Mouse (Mus musculus): Measurements from ENCODE around the gene Stk35. TPM values are rescaled to one million over a fixed set of nuclear protein-coding genes. Genes with fewer than 3 reads are reported as not detected.
"Not testable (repeated sequence)": the region's sequence is repeated elsewhere in the genome, so short reads cannot be mapped to it uniquely, and the experiment has no call there.

The Stk35 gene
- total RNA-seq, 2 experiments from 2014 or later: 5.0 to 8.9 TPM

DNA sequence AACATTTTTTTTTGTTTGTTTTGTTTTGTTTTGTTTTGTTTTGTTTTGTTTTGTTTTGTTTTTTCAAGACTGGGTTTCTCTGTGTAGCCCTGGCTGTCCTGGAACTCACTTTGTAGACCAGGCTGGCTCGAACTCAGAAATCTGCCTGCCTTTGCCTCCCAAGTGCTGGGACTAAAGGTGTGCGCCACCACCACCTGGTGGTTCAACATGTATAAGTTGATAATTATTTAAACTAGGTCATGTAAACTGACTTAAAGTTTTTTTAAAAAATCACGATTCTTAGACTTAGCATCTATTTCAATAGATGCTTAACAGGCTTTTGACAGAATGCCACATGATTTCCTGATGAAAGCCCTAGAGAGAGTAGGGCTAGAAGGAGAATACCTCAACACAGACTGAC is 48.8 kb downstream of the Stk35 start:
- TF ChIP-seq CTCF (IDR thresholded peaks at IDR 0.05): peak; percentile 49
- intact Hi-C loops (cut with DNase I); DNase-seq; H3K4me3 ChIP-seq; H3K27ac ChIP-seq: not testable (repeated sequence)

DNA sequence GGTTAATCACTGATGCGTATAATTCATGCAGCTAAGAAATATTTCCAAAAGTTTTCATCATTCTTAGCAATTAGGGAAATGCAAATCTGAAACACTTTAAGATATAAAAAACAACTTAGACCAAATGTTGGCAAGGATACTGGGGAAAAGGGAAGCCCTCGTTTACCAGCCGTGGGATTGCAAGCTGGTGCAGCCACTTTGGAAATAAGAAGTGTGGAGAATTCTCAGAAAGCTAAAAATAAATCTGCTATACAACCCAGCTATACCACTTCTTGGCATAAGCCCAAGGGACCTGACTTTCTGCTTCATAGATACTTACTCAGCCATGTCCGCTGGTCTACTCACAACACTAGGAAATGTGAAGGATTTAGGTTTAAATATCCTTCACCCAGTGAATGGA is 51.2 kb downstream of the Stk35 start:
- no peak for DNase-seq
- intact Hi-C loops (cut with DNase I): no loop called here
- Histone ChIP-seq H3K27ac (no peak overlapping the region), H3K4me3 (no peak overlapping the region)
- TF ChIP-seq CTCF (IDR thresholded peaks at IDR 0.05): no peak

DNA sequence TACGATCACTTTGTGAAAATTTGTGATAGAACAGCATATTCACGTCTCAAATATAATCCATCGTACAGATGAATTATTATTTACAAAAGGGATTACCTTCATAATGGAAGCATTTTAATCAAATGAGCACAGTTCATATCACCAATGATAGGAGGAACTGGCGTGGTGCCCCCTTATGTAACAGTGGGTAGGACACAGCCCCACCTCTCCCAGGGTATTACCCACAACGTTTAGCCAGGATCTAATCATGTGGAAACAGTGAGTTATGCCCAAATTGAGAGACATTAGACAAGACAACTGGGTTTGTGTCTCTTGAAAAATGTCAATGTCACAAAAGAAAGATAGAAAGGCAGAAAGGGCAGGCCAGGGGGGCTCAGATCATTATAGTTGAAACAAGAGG is 62.9 kb downstream of the Stk35 start:
- DNase-seq: no peak
- H3K4me3 ChIP-seq: no peak overlapping the region
- no peak overlapping the region for H3K27ac ChIP-seq
- TF ChIP-seq CTCF (IDR thresholded peaks at IDR 0.05): no peak
- intact Hi-C loops (cut with DNase I): no loop called here

DNA sequence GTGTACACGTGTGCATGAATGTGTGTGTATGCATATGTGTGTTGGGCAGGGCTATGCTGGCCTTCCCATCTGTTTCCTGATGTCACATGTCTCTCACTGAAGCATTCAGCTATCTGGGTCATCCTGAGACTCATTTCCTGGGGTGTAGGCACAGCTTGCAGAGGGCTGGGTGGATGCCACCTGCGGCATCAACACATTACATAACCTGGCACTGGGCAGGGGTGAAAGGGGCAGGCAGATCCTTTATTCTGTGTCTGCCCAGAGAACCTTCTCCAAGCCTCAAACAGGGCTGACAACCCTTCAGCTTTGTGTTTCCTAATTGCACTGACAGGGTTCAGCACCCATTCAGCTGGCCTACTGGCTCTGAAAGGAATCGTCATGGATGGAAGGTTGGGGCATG is 64.6 kb downstream of the Stk35 start:
- peak; percentile 21 for DNase-seq
- no peak overlapping the region for H3K4me3 ChIP-seq
- intact Hi-C loops (cut with DNase I): no loop called here
- TF ChIP-seq CTCF (IDR thresholded peaks at IDR 0.05): no peak
- no peak overlapping the region for H3K27ac ChIP-seq

DNA sequence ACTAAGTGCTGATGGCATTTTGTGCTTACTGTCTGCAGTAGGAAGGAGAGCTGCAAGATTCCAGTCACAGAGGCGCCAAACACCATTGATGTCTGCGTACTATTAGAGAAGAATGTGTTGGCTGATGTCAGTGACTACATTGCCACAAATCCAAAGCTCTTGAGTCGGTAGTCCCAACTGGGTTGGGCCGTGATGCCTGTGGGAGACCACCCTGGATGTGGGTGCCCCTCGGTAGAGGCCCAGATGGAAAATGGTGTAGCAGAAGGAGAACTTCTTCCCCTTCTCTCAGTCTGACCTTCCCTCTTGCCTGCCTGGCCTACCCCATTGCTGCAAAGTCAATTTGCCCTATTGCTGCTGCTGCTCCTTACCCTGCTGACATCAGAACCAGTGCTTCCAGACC is 68.8 kb downstream of the Stk35 start:
- no peak for TF ChIP-seq CTCF (IDR thresholded peaks at IDR 0.05)
- H3K27ac ChIP-seq: no peak overlapping the region
- H3K4me3 ChIP-seq: no peak overlapping the region
- intact Hi-C loops (cut with DNase I): no loop called here
- no peak for DNase-seq

DNA sequence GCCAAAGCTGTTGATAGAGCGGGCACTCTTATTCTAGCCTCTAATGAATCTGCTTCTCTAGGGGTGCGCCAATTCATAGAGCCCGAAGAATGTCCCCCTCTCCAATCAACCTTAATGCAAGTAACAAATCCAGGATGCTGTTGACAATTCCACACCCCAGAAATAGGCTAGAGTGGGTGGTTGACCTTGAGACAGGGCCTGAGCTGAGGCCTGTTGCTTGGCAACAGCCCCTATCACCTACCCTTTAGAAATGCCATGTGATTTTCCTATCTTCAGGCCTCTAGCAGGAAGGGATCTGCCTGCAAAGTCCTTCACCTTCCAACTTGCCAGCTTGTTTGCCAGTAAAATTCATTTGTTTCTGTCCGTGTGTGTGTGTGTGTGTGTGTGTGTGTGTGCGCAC is 70.9 kb downstream of the Stk35 start:
- no peak for TF ChIP-seq CTCF (IDR thresholded peaks at IDR 0.05)
- Histone ChIP-seq H3K27ac (no peak overlapping the region), H3K4me3 (no peak overlapping the region)
- DNase-seq: no peak
- intact Hi-C loops (cut with DNase I): loop anchor here (5.0 kb wide), 2 partner anchors 144 to 369 kb away; no protein-coding TSS in a partner anchor

DNA sequence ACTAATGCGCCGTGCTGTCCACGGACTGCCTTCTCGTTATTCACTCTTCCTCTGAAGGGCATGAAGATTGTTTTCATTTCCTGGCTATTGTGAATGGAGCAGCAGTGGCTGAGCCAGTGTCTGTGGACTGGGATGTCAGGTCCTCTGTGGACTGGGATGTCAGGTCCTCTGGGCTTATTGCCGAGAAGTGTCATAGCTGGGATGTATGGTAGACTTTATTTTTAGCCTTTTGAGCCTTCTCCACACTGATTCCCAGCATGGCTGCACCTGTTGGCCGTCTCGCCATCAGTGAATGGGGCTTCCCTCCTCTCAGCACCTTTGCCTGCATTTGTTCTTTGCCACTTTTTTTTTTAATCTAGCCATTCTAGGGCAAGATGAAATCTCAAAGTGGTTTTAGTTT is 71.8 kb downstream of the Stk35 start:
- Histone ChIP-seq H3K4me3 (no peak overlapping the region), H3K27ac (no peak overlapping the region)
- TF ChIP-seq CTCF (IDR thresholded peaks at IDR 0.05): no peak
- DNase-seq: no peak
- intact Hi-C loops (cut with DNase I): loop anchor here (5.0 kb wide), 2 partner anchors 145 to 370 kb away; no protein-coding TSS in a partner anchor

DNA sequence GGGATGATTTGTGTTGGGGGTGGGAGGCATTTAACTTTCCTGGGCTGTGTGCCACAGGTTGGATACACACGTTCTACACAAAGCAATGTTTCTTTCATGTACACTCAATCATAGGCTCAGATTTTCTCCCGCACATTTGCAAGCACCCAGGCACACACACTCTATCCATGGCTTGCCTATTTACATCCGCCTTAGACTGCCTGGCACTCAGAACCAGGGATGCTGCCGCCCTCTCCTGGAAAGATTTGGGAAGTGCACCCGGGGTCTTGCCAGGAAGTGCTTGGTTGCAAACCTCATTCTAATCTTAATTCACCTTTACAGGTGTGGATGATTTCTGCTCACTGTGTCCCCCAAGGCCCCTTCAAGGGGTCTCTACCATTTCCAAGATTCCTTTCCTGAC is 73.2 kb downstream of the Stk35 start:
- Histone ChIP-seq H3K27ac (no peak overlapping the region), H3K4me3 (no peak overlapping the region)
- intact Hi-C loops (cut with DNase I): loop anchor here (1.0 to 5.0 kb wide), 3 partner anchors 146 to 371 kb away; no protein-coding TSS in a partner anchor
- DNase-seq: peak; percentile 78
- peak; percentile 99; the same call in 1 of the 2 replicates for TF ChIP-seq CTCF (IDR thresholded peaks at IDR 0.05)

DNA sequence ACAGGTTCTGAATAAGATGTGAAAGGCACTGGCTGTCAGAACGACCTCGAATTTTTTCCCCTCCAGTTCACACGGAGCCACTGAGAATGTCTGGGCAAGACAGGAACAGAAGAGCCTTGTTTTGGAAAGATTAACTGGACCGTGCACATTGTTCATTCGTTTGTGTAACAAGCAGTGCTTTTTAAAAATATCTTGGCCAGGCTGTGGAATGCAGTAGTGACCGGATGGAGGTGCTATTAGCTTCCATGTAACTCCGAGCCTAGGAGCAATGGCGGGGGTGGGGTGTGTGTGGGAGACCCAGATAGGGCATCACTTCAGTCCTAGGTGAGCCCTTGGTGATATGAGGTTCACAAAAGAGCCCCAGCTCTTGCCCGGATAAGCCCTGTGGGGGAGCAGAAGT is 73.8 kb downstream of the Stk35 start:
- no peak for TF ChIP-seq CTCF (IDR thresholded peaks at IDR 0.05)
- H3K27ac ChIP-seq: no peak overlapping the region
- intact Hi-C loops (cut with DNase I): loop anchor here (5.0 kb wide), 2 partner anchors 147 to 372 kb away; no protein-coding TSS in a partner anchor

DNA sequence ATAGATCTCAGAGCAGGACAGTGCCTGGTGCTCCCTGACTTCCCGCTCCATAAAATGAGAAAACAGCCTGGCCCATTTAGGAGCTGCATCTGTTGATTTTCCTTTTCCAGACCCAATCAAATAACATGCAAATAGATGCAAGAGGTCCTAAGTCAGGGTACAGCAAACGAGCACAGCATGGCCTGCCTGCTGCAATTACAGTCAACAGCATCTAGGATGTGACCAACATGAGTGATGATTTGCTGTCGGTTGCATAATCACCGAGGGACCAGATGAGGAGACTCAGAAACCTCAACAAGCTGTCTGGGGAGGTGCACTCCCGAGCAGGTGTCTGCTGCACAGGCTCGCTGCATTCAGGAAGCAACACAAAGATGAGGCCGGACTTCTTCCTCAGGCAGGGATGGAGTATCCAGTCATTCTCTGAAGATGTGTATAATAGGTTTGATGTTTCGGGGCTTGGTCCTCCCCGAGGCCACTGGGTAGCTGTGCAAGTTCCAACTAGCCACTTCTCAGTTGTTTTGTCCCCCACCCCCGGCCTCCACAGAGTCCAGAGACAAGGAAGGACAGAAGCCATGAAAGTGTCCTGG is 74.3 kb downstream of the Stk35 start:
- Histone ChIP-seq H3K4me3 (no peak overlapping the region), H3K27ac (no peak overlapping the region)
- intact Hi-C loops (cut with DNase I): loop anchor here (5.0 kb wide), 2 partner anchors 147 to 372 kb away; no protein-coding TSS in a partner anchor
- DNase-seq: no peak
- TF ChIP-seq CTCF (IDR thresholded peaks at IDR 0.05): no peak

More for the DNA sequence above, 73.8 kb downstream of the Stk35 start:
- H3K4me3 ChIP-seq: no peak overlapping the region
- no peak for DNase-seq

DNA sequence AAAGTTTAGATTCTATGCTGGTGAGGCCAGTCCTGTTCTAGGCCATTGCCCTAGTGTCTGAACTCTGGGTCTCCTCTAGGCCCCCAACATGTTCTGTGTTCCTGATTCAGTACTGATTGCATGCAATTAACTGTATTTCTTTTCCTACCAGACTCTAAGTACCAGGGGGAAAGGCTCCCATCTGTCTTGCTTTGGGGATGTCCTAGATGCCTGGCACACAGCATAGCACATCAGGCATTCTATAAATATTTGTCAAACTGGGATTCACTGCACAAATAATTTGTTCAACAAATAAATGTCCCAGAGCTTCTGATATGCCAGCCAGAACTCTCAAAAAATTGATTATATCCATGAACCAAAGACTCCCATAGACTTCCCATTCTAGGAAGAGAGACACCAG is 76.6 kb downstream of the Stk35 start:
- DNase-seq: no peak
- no peak overlapping the region for H3K4me3 ChIP-seq
- H3K27ac ChIP-seq: no peak overlapping the region
- no peak for TF ChIP-seq CTCF (IDR thresholded peaks at IDR 0.05)
- intact Hi-C loops (cut with DNase I): no loop called here

DNA sequence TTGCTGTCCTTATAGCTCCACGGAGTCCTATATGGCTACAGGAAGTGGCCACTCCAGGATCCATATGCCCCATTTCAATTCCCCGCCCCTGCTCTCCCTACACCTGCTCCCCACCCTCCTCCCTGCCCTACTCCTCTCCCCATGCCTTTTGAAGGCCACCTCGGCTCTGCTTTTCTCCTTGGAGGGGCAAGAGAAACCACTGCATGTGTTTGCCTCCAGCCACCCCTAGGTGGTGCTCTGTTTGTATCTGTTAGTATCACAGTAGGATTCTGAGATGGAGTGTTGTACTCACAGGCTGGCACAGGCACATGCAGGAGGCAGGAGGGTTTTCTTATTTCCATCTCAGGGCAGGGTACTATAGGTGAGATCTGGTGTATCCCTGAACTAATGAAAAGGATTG is 79.5 kb downstream of the Stk35 start:
- intact Hi-C loops (cut with DNase I): loop anchor here (10.0 kb wide), 1 partner anchor 295 kb away; the partner anchor contains the start of gene Snrpb

DNA sequence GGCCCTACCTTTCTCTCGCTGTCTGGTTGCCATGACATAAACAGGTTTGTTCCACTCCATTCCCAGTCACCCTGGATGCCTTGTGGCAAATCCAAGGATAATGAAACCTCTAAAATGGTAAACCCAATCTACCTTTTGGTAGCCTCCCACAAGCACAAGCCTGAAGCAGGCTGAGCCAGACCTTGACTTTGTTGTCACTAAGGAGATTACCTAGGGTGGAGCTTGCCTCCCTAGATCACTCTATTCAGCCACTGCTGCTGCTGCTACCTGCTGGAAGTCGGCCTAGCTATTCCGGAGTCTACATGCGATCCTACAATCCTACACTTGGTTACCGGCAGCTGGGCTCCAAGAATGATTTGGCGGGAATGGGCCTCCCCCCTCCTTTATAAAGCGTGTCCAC is 79.9 kb downstream of the Stk35 start:
- Histone ChIP-seq H3K4me3 (no peak overlapping the region), H3K27ac (no peak overlapping the region)
- TF ChIP-seq CTCF (IDR thresholded peaks at IDR 0.05): no peak
- no peak for DNase-seq
- intact Hi-C loops (cut with DNase I): loop anchor here (10.0 kb wide), 1 partner anchor 295 kb away; the partner anchor contains the start of gene Snrpb

More for the DNA sequence above, 79.5 kb downstream of the Stk35 start:
- peak; percentile 38 for DNase-seq
- H3K4me3 ChIP-seq: no peak overlapping the region
- H3K27ac ChIP-seq: no peak overlapping the region
- TF ChIP-seq CTCF (IDR thresholded peaks at IDR 0.05): peak; percentile 71

DNA sequence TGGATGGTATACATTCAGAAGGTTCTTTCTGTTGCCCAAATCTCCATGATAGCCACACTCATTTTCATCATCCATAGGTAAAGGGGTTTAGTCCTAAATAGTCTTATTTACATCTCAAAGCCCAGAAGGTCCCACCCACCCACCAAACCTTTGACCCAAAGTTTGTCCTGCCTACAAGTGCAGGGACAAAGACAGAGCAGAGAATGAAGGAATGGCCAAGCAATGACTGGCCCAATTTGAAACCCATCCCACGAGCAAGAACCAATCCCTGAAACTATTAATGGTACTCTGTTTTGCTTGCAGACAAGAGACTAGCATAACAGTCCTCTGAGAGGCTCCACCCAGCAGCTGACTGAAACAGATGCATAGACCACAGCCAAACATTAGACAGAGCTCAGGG is 81.6 kb downstream of the Stk35 start:
- DNase-seq: no peak
- no peak overlapping the region for H3K4me3 ChIP-seq
- intact Hi-C loops (cut with DNase I): loop anchor here (10.0 kb wide), 1 partner anchor 293 kb away; the partner anchor contains the start of gene Snrpb
- no peak overlapping the region for H3K27ac ChIP-seq
- TF ChIP-seq CTCF (IDR thresholded peaks at IDR 0.05): no peak

Other genes starting within 250 kb of the Stk35 start
- gene Sirpa, start 207.7 kb upstream of the Stk35 start, total RNA-seq (2021): 1 to 10 TPM; 5.0 to 7.4 TPM
- gene Pdyn, start 100.7 kb upstream of the Stk35 start, total RNA-seq (2021): not detected
- not detected for gene Tgm3, start 211.8 kb downstream of the Stk35 start, total RNA-seq (2021)